Mouse (Mus musculus) midbrain, embryonic 11.5 days (tissue): ENCODE data around the gene Lrg1. TPM values are rescaled to one million over a fixed set of nuclear protein-coding genes. Genes with fewer than 3 reads are reported as not detected.

ENCODE experiments used
- ATAC-seq: fragments of 200-750 bp; cut with Nextera tagmentation; 2 replicates; pipeline ENCODE4 v1.8.0; 2017; ENCODE audit warnings: moderate TSS enrichment, moderate library complexity; ENCODE audit not compliant: low FRiP score
- DNase-seq: peaks from one replicate; pipeline ENCODE4 v3.0.0; 2015; ENCODE audit warnings: low spot score; ENCODE audit errors: missing footprints
- H3K27ac ChIP-seq: fragments of 300-500 bp; sonication (generic); 2 replicates; pipeline ENCODE4 v1.5.1; 2014; ENCODE audit warnings: low read depth, low read length
- H3K27me3 ChIP-seq: fragments of 300-500 bp; sonication (generic); 2 replicates; pipeline ENCODE4 v1.6.1; 2014; ENCODE audit warnings: mild to moderate bottlenecking, low read length, moderate library complexity, mixed read lengths; ENCODE audit not compliant: control insufficient read depth, insufficient read depth
- H3K36me3 ChIP-seq: fragments of 300-500 bp; sonication (generic); 2 replicates; pipeline ENCODE4 v1.6.1; 2014; ENCODE audit warnings: mild to moderate bottlenecking, low read length, moderate library complexity, mixed read lengths; ENCODE audit not compliant: control insufficient read depth, insufficient read depth
- H3K4me1 ChIP-seq: fragments of 300-500 bp; sonication (generic); 2 replicates; pipeline ENCODE4 v1.6.1; 2014; ENCODE audit warnings: low read length; ENCODE audit not compliant: control insufficient read depth, insufficient read depth
- H3K4me2 ChIP-seq: fragments of 300-500 bp; sonication (generic); 2 replicates; pipeline ENCODE4 v1.6.1; 2014; ENCODE audit warnings: mild to moderate bottlenecking, moderate library complexity
- H3K4me3 ChIP-seq: fragments of 300-500 bp; sonication (generic); 2 replicates; pipeline ENCODE4 v1.5.1; 2014; ENCODE audit warnings: low read depth, low read length
- H3K9ac ChIP-seq: fragments of 300-500 bp; sonication (generic); 2 replicates; pipeline ENCODE4 v1.6.1; 2014; ENCODE audit warnings: low read length
- H3K9me3 ChIP-seq: fragments of 300-500 bp; sonication (generic); 2 replicates; pipeline ENCODE4 v1.6.1; 2016; ENCODE audit warnings: low read length; ENCODE audit not compliant: control insufficient read depth
- WGBS: fragments of 180-500 bp; shearing (Covaris S2); extraction: QIAGEN DNeasy Blood & Tissue Kit; methylation state at CpG from one replicate; pipeline ENCODE4 v1.1.7; 2014; 5-methylcytosine and 5-hydroxymethylcytosine counted together
- polyA plus RNA-seq: library from polyadenylated mRNA; unstranded; fragments of >200 nt; fragmentation: Nextera tagmentation; extraction: Ambion mirVana; gene quantifications from 2 replicates; pipeline ENCODE4 v1.2.1, GENCODE M21; 2014

Lrg1 gene
- 0.15 TPM in 1 of 2 replicates, not detected in the other for polyA plus RNA-seq

DNA sequence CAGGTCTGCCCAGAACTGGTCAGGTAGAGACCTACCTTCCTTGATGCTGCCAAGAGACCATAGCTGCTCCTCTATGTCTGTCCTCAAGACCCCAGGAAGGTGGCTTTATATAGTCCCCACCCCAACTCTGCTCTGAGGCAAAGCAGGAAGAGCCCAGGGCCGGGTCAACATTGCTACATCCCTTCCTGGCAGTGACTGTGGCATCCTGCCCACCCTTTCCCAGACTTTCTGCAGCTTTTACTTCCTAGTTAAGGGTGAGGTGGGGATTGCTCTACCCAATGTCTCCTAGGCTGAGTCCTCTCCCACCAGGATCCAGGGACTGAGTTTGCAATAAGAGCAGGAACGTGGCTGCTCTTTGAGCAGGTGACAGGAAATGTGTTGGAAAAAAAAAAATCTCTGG is at the start of gene Lrg1:
Lrg1 (minus strand) TSS at position 176 of the 400 bp plus-strand sequence.
- H3K4me3 ChIP-seq = no peak within 1 kb of the TSS
- H3K4me2 ChIP-seq = no peak within 1 kb of the TSS
- no peak within 1 kb of the TSS for H3K9ac ChIP-seq
- peaks cover 56% of the 10 kb centered on the region for H3K27me3 ChIP-seq
- no peak within 1 kb of the TSS for H3K27ac ChIP-seq
- H3K36me3 ChIP-seq = no peaks in the 10 kb centered on the region
- 56% methylated on average over 2 of the region's 2 CpGs for WGBS
- DNase-seq (peak; percentile 64), ATAC-seq (no peak)
- peaks cover 3% of the 10 kb centered on the region; the same call in 1 of the 2 replicates for H3K4me1 ChIP-seq
- H3K9me3 ChIP-seq = peaks cover 9% of the 10 kb centered on the region

DNA sequence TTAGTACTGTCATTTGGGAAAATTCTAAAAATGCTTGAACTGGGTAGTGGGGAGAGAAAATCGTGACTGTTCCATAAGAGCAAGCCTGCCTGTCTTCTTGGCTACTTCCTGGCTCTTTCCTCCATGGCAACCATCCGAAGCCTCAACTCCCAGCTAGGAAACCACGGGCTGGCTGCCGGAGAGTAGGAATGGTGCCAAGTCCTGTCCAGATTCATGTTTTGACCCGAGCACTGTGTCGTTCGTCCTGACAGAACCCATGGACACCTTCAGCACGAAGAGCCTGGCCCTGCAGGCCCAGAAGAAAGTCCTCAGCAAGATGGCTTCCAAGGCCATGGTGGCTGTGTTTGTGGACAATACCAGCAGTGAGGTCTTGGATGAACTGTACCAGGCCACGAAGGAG is 49.7 kb upstream of the Lrg1 start:
- no peak overlapping the region for H3K4me2 ChIP-seq
- no peak overlapping the region for H3K27ac ChIP-seq
- ATAC-seq (no peak), DNase-seq (no peak)
- H3K9me3 ChIP-seq = no peaks in the 10 kb centered on the region
- no peaks in the 10 kb centered on the region for H3K36me3 ChIP-seq
- no peaks in the 10 kb centered on the region for H3K27me3 ChIP-seq
- peaks cover 12% of the 10 kb centered on the region for H3K4me1 ChIP-seq
- H3K9ac ChIP-seq = no peak overlapping the region
- WGBS = 90% methylated on average over 9 of the region's 9 CpGs
- no peak overlapping the region for H3K4me3 ChIP-seq

DNA sequence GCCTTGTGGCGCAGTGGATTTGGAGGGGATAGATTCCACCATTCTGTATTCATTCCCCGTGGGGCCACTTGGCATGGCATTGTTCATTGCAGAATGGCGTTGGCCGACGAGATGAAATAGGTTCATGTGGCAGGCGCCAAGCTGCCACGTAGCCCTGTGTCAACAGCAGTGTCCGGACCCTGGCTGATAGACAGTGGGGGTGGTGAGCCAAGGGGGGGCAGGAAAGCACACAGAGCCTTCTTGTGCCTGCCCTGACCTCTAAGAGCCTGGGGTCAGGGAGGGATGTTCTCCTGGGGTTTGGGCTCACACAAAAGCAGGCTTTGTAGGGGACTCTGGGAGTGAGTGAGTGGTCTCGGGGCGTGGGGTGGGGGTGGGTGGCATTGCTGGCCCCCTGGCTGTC is 48.8 kb upstream of the Lrg1 start:
- Histone ChIP-seq H3K9me3 (no peaks in the 10 kb centered on the region), H3K4me3 (no peak overlapping the region), H3K4me2 (no peak overlapping the region), H3K36me3 (no peaks in the 10 kb centered on the region), H3K27ac (peak overlapping the region; percentile 59; the same call in 1 of the 2 replicates), H3K27me3 (no peaks in the 10 kb centered on the region), H3K4me1 (peaks cover 12% of the 10 kb centered on the region), H3K9ac (peak overlapping the region; percentile 17)
- ATAC-seq = peak; percentile 60
- no peak for DNase-seq
- 33% methylated on average over 10 of the region's 10 CpGs for WGBS

DNA sequence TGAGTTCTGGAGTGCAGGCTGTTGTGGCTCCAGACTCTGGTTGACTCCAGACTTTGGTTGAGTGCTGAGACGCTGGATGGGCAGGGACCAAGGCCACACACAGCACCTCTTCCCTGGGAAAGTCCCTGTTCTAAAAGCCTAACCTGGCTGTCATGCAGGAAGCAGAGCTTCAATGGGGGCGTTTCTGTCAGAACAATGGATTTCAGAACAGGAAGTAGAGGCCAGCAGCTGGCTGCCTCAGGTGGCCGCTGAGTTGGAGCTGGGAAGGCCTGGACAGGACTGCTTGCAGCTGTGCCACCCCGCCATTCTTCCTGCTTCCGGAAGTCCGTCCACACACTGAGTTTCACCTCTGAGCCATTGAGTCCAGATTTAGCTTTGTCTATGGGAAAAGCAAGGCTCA is 48.0 kb upstream of the Lrg1 start:
- Histone ChIP-seq H3K4me2 (no peak overlapping the region), H3K4me3 (no peak overlapping the region), H3K4me1 (peaks cover 12% of the 10 kb centered on the region), H3K36me3 (no peaks in the 10 kb centered on the region), H3K27me3 (no peaks in the 10 kb centered on the region), H3K9me3 (no peaks in the 10 kb centered on the region), H3K9ac (no peak overlapping the region), H3K27ac (peak overlapping the region; percentile 59; the same call in 1 of the 2 replicates)
- DNase-seq (no peak), ATAC-seq (no peak)
- 79% methylated on average over 6 of the region's 6 CpGs for WGBS

DNA sequence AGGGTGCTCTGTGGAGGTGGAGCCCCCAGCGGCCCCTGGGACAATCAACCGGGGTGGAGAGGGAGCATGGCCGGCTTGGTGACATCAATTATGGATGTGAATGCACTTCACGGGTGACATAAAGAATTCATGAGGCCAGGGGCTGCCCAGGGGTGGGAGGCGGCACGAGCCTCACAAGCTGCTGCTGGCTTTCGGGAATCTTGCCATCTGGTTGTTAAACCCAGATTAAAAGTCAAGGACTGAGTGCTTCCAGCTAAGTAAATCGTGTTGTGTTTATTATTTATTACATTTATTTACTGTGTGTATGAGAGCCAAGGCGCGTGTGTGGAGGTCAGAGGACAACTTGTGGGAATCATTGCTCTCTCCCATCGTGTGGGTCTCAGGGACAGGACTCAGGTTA is 43.9 kb upstream of the Lrg1 start:
- H3K9ac ChIP-seq = no peak overlapping the region
- H3K4me2 ChIP-seq = no peak overlapping the region
- no peaks in the 10 kb centered on the region for H3K36me3 ChIP-seq
- no peak overlapping the region for H3K4me3 ChIP-seq
- peaks cover 19% of the 10 kb centered on the region for H3K4me1 ChIP-seq
- ATAC-seq (no peak), DNase-seq (peak; percentile 35)
- H3K9me3 ChIP-seq = no peaks in the 10 kb centered on the region
- H3K27ac ChIP-seq = no peak overlapping the region
- 60% methylated on average over 11 of the region's 11 CpGs for WGBS
- H3K27me3 ChIP-seq = peaks cover 6% of the 10 kb centered on the region; the same call in 1 of the 2 replicates

DNA sequence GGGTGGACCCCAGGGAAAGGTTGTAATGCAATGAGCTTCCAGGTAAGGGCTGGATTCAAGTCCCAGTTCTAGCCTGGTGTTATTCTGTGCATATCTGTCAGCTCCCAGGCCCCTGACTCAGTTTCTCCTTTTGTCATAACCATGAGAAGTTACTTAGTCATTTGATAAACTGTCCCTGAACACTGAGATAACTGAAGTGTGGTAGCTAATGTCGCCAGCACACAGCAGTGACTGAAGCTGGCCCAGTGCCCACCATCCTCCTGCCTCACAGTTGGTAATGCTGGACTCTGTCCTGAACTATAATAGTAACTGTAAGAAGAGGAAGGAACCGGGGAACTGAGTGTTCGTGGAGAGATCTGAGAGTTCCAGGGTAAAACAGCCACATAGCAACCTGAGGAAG is 42.7 kb upstream of the Lrg1 start:
- H3K9me3 ChIP-seq = no peaks in the 10 kb centered on the region
- 85% methylated on average over 3 of the region's 3 CpGs for WGBS
- ATAC-seq (no peak), DNase-seq (no peak)
- peaks cover 11% of the 10 kb centered on the region for H3K4me1 ChIP-seq
- H3K36me3 ChIP-seq = no peaks in the 10 kb centered on the region
- no peak overlapping the region for H3K27ac ChIP-seq
- no peak overlapping the region for H3K4me2 ChIP-seq
- peaks cover 6% of the 10 kb centered on the region; the same call in 1 of the 2 replicates for H3K27me3 ChIP-seq
- no peak overlapping the region for H3K4me3 ChIP-seq
- no peak overlapping the region for H3K9ac ChIP-seq

DNA sequence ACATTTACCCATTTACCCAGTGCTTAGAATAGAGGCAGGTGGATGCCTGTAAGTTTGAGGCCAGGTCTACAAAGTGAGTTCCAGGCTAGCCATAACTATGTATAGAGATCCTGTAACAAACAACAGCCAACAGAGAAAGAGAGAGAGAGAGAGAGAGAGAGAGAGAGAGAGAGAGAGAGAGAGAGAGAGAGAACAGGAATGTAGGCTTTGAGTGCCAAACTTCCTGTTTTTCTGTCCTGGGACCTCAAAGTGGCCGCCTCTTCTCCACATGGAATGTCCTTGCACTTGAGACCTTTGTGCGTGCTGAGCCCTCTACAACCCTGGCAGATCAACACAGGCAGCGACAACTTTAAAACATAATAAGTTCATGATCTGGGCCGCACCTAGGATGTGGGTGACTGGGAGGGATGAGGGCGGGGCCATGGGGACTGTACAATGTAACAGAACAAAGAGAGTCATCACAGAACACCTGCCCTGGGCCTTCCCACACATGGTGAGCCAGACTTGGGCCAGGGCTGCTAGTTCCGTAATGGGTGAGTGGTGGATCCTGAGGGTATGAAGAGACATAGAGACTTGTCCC is 41.8 kb upstream of the Lrg1 start:
- Histone ChIP-seq H3K9ac (no peak overlapping the region), H3K4me1 (peaks cover 11% of the 10 kb centered on the region), H3K36me3 (no peaks in the 10 kb centered on the region), H3K27ac (no peak overlapping the region), H3K27me3 (peaks cover 6% of the 10 kb centered on the region; the same call in 1 of the 2 replicates), H3K4me3 (no peak overlapping the region), H3K9me3 (no peaks in the 10 kb centered on the region), H3K4me2 (no peak overlapping the region)
- DNase-seq (no peak), ATAC-seq (no peak)
- WGBS = 84% methylated on average over 6 of the region's 6 CpGs

DNA sequence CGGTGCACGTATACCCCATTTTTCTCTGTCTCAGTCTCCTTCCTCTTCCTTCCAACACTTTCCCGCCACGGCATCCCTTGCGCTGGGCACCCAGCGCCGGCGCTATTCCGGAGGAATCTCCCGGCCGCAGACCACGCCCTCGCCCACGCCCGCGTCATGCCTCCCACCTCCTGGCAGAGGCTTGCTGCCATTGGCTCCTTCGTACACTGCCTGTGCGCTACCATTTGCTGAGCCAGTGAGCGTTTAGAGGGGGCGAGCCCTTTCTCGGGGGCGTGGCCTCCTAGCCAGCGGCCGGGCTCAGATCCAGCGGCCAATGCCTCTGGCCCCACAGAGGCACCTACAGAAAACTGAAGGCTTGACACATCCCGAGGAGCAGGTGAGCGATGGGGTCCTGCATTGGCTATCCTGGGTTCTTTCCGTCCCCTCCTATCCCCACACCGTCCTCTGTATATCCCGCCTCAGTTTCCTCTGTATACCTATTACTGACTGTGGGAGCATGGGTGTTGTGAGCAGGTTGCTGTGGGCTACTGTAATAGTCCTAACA is 40.5 kb upstream of the Lrg1 start, which contains the start of gene Tnfaip8l1:
Tnfaip8l1 (plus strand) TSS at position 247 of the 544 bp plus-strand sequence.
- no peak within 1 kb of the TSS for H3K27ac ChIP-seq
- WGBS = 1% methylated on average over 30 of the region's 30 CpGs

DNA sequence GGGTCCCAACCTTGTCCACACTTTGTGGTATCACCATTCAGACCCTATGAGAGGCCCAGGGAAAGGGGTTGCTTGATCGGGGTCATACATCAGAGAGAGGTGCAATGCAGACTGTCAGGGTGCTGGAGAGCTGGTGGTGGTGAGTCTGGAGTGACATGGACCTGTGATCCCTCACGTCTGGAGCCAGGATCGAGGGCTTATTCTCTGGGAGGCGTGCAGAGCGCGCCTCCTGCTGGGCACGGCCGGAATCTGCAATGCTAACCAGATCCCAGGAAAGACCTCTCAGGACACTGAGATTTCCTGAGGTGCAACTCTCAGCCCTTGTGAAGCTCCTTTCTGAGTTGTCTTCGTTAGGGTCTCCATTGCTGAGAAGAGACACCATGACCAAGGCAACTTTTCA is 37.9 kb upstream of the Lrg1 start:
- no peaks in the 10 kb centered on the region for H3K36me3 ChIP-seq
- WGBS = 3% methylated on average over 9 of the region's 9 CpGs
- H3K27me3 ChIP-seq = peaks cover 11% of the 10 kb centered on the region; the same call in 1 of the 2 replicates
- ATAC-seq (peak; percentile 30; the same call in 1 of the 2 replicates), DNase-seq (peak; percentile 98)
- no peaks in the 10 kb centered on the region for H3K9me3 ChIP-seq
- H3K4me2 ChIP-seq = no peak overlapping the region
- no peak overlapping the region for H3K9ac ChIP-seq
- H3K4me3 ChIP-seq = no peak overlapping the region
- no peak overlapping the region for H3K27ac ChIP-seq
- peaks cover 11% of the 10 kb centered on the region for H3K4me1 ChIP-seq

More for the DNA sequence above, 40.5 kb upstream of the Lrg1 start, which contains the start of gene Tnfaip8l1:
- peak; percentile 99 for DNase-seq
- Histone ChIP-seq H3K27me3 (peaks cover 8% of the 10 kb centered on the region; the same call in 1 of the 2 replicates), H3K9me3 (no peaks in the 10 kb centered on the region), H3K4me1 (peaks cover 11% of the 10 kb centered on the region), H3K9ac (peak within 1 kb of the TSS; percentile 55), H3K4me3 (peak within 1 kb of the TSS; percentile 36), H3K36me3 (no peaks in the 10 kb centered on the region), H3K4me2 (peak within 1 kb of the TSS; percentile 65)
- peak; percentile 98 for ATAC-seq
